Mouse (Mus musculus): ENCODE results near the gene Srgap3.

DNA sequence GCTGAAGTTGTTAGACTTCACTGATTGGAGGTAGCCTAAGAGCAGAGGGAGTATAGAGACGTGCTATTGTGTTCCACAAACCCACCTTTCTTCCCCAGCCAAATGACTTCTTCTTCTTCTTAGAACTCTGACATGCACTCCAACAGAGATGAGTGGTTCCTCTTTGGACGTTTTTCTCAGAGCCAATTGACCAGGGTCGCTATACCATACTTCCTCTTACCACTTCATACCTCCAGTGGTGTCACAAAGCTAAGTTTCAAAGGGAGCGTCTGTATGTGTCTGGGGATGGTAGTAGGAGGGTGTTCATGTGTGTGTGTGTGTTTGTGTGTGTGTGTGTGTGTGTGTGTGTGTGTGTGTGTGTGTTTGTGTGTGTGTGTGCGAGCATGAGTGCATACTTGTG is 195.1 kb downstream of the Srgap3 start:
- TF ChIP-seq POLR2A (IDR thresholded peaks at IDR 0.05; ENCODE audit: low read depth, low read length): no peak
- no peak for TF ChIP-seq CTCF (IDR thresholded peaks at IDR 0.05; ENCODE audit: borderline replicate concordance, insufficient read depth, low read length)

All from embryonic fibroblast, embryonic 13.5 days (primary cell).